In genomic region chr2:7080086-7080485, GRCm38 (mm10) we compare ENCODE assay signal across 11 mouse cellular contexts.
DNase-seq lines count a peak whose midpoint lies in the region; ATAC-seq and TF ChIP-seq lines count a peak whose summit lies in the region.
"Had no signal": no experiment of that assay in that cellular context is flagged by ENCODE, and none has a peak within 500 bp of the region (broad histone marks: within the 10 kb centered on the region; RNA-seq: fewer than 3 reads in every experiment).

No protein-coding gene starts in this region.

- ATAC-seq in intestine, embryonic 14.5 days (replicated peaks; ENCODE audit: low FRiP score, low TSS enrichment, low read depth), result no peak
- no peak for ATAC-seq in intestine, postnatal 0 days
- no peak for ATAC-seq in intestine, embryonic 16.5 days

- peaks cover 18% of the 10 kb centered on the region for H3K9me3 ChIP-seq in intestine, embryonic 14.5 days (ENCODE audit: control insufficient read depth, low read length)
- 0 out of 2 replicates have a peak, but pooled peaks cover 3% of the 10 kb centered on the region for H3K9me3 ChIP-seq in intestine, postnatal 0 days (ENCODE audit: control insufficient read depth)
- peaks cover 4% of the 10 kb centered on the region; the same call in 1 of the 2 replicates for H3K9me3 ChIP-seq in intestine, embryonic 16.5 days (ENCODE audit: control insufficient read depth, low read length)

- H3K27ac ChIP-seq in gastrocnemius, adult 2 months, result peak overlapping the region; percentile 50
- H3K27ac ChIP-seq in intestine, embryonic 14.5 days (ENCODE audit: low read depth), result no peak overlapping the region
- H3K27ac ChIP-seq in intestine, postnatal 0 days (ENCODE audit: low read depth, low read length), result no peak overlapping the region
- H3K27ac ChIP-seq in intestine, embryonic 16.5 days (ENCODE audit: low read length), result no peak overlapping the region
- H3K27ac ChIP-seq: macrophage had no signal

- WGBS in intestine, embryonic 14.5 days, result 58% methylated on average over 7 of the region's 7 CpGs
- 46% methylated on average over 7 of the region's 7 CpGs for WGBS in intestine, postnatal 0 days
- 55% methylated on average over 7 of the region's 7 CpGs for WGBS in intestine, embryonic 16.5 days

- H3K4me3 ChIP-seq in gastrocnemius, adult 2 months, result peak overlapping the region; percentile 71
- H3K4me3 ChIP-seq in intestine, embryonic 14.5 days (ENCODE audit: low read depth, low read length), result 0 out of 2 replicates have a peak overlapping the region, but pooled peaks have one; percentile 2
- H3K4me3 ChIP-seq in intestine, postnatal 0 days (ENCODE audit: low read depth, low read length), result no peak overlapping the region
- H3K4me3 ChIP-seq in intestine, embryonic 16.5 days (ENCODE audit: low read length), result no peak overlapping the region

- intact Hi-C loops in gastrocnemius, adult 2 months (cut with DNase I), result loop anchor here (10.0 kb wide), 1 partner anchor 205 kb away; no protein-coding TSS in a partner anchor

- H3K9ac ChIP-seq in intestine, embryonic 14.5 days (ENCODE audit: low read length), result no peak overlapping the region
- H3K9ac ChIP-seq in intestine, postnatal 0 days (ENCODE audit: low read depth, low read length), result no peak overlapping the region
- no peak overlapping the region for H3K9ac ChIP-seq in intestine, embryonic 16.5 days (ENCODE audit: low read depth, low read length)

- H3K4me2 ChIP-seq in intestine, embryonic 14.5 days (ENCODE audit: low read length), result peak overlapping the region; percentile 63
- no peak overlapping the region; the same call in 1 of the 2 replicates for H3K4me2 ChIP-seq in intestine, postnatal 0 days (replicated peaks; ENCODE audit: low read depth)
- peak overlapping the region; percentile 57; the same call in 1 of the 2 replicates for H3K4me2 ChIP-seq in intestine, embryonic 16.5 days (ENCODE audit: low read depth, low read length)

- H3K27me3 ChIP-seq in intestine, embryonic 14.5 days (replicated peaks; ENCODE audit: control insufficient read depth, insufficient read depth, low read length), result no peaks in the 10 kb centered on the region
- H3K27me3 ChIP-seq in intestine, postnatal 0 days (replicated peaks; ENCODE audit: control insufficient read depth, insufficient read depth, low read length), result no peaks in the 10 kb centered on the region
- no peaks in the 10 kb centered on the region for H3K27me3 ChIP-seq in intestine, embryonic 16.5 days (replicated peaks; ENCODE audit: control insufficient read depth, insufficient read depth, low read length)
- H3K27me3 ChIP-seq: hindbrain, embryonic 13.5 days had no signal

- no peak for TF ChIP-seq CTCF in gastrocnemius, adult 2 months (IDR thresholded peaks at IDR 0.05)
- no peak for TF ChIP-seq CTCF in intestine, postnatal 0 days (IDR thresholded peaks at IDR 0.05; ENCODE audit: low read depth)

- peaks cover 35% of the 10 kb centered on the region for H3K4me1 ChIP-seq in intestine, embryonic 14.5 days (replicated peaks; ENCODE audit: control insufficient read depth, insufficient read depth, low read length)
- H3K4me1 ChIP-seq in intestine, postnatal 0 days (replicated peaks; ENCODE audit: control insufficient read depth, insufficient read depth, low read length), result no peaks in the 10 kb centered on the region
- H3K4me1 ChIP-seq in intestine, embryonic 16.5 days (ENCODE audit: control insufficient read depth, insufficient read depth, low read length), result peaks cover 8% of the 10 kb centered on the region; the same call in 1 of the 2 replicates

- no peaks in the 10 kb centered on the region for H3K36me3 ChIP-seq in intestine, embryonic 14.5 days (ENCODE audit: control insufficient read depth, insufficient read depth, low read length)
- no peaks in the 10 kb centered on the region for H3K36me3 ChIP-seq in intestine, postnatal 0 days (ENCODE audit: control insufficient read depth, insufficient read depth)
- H3K36me3 ChIP-seq in intestine, embryonic 16.5 days (ENCODE audit: control insufficient read depth, insufficient read depth, low read length), result peaks cover 5% of the 10 kb centered on the region

- DNase-seq in gastrocnemius, adult 2 months, result no peak
- DNase-seq in gastrocnemius, postnatal 4 days (ENCODE audit: low spot score in 2 of 2), result no peak
- DNase-seq in intestine, embryonic 14.5 days (ENCODE audit: low spot score), result no peak
- peak; percentile 50 for DNase-seq in NIH3T3 (ENCODE audit: low read depth)
- no peak for DNase-seq in embryo, embryonic 11 days
- DNase-seq in retina, embryonic 14.5 days (ENCODE audit: low spot score), result no peak
- DNase-seq: right cerebral cortex, postnatal 14 days had no signal

Comparison
In these comparisons a context has a peak if more than half of its experiments do, and no peak if none do; other contexts are left out.
1. H3K4me3 ChIP-seq: peak in gastrocnemius, adult 2 months (single experiment) and intestine, embryonic 14.5 days (single experiment); none in intestine, postnatal 0 days (single experiment) and intestine, embryonic 16.5 days (single experiment).